Mouse (Mus musculus) MEL-GATA-1-ER (cell line): ENCODE measurements around the gene Enox1.
"Not testable (repeated sequence)": the region's sequence is repeated elsewhere in the genome, so short reads cannot be mapped to it uniquely, and the experiment has no call there.

Experiments used
- DNase-seq: peaks from one replicate; pipeline ENCODE4 v3.0.0-alpha.2; 2012; ENCODE audit warnings: low read depth; ENCODE audit errors: extremely low read depth

The Enox1 gene

DNA sequence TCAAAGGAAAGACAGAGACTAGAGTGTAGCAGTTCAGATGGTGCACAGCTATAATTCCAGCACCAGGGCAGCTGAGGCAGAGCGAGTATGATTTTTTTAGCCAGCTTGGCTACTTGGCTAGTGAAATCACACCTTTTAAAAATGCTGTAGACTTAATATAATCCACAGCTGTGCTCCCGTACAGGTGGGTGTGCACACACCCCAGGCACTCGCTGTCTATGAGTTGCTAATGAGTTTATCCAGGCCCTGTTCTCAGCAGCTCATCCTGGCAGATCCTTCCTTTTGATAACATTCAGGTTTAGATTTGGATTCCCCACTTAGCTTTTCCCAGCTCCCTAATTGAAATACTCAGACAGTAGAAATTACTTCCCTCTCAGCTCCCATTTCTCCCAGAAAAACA, 353.4 kb downstream of the Enox1 start:
- DNase-seq, result no peak

DNA sequence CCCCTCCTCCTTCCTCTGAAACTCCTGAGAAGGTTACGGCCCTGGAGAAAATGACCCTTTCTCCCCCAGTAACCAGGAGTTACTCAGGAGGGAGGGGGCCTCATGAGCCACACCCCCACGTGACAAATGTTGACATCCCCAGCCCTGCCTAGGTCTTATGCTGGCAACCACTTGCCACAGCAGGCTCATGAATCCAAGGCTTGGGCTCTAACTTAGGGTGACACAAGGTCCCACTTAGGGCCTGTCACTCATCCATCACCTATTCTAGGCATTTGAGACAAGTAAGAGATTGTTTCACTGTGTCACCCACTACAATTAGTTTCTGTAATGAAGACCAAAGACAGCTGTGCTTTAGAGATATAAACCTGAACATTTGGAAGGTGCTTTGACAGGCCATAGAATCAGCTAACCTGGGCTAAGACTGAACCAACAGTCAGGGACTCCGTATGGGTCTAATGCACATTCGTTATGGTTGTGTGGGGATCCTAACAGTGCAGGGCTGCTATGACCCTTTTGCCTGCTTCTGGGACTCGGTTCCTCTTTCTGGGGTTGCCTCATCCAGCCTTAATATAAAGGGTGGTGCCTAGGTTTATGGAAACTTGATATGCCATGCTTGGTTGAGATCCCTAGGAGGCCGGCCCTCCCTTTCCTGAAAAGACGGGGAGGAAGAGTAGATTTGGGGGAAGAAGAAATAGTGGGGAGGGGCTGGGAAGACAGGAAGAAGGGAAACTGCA, 354.7 kb downstream of the Enox1 start:
- DNase-seq, result no peak

DNA sequence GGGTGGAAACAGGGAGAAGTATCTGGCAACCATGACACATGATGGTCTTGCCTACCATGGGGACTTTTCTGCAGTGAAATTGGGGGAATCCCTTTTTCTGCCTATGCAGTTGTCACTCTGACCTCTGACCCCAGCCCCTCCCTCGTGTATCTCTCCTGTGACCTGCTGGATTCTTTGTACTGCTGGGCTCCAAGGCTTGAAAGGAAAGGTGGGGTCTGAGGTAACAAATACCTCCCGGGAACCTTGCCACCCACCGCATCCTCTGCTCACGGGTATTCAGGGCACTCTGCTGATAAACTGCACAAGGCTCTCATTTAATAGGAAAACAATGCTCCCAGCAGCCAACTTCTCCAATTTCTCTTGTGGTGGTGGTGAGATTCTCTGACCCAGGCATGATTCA, 361.5 kb downstream of the Enox1 start:
- DNase-seq, result no peak

DNA sequence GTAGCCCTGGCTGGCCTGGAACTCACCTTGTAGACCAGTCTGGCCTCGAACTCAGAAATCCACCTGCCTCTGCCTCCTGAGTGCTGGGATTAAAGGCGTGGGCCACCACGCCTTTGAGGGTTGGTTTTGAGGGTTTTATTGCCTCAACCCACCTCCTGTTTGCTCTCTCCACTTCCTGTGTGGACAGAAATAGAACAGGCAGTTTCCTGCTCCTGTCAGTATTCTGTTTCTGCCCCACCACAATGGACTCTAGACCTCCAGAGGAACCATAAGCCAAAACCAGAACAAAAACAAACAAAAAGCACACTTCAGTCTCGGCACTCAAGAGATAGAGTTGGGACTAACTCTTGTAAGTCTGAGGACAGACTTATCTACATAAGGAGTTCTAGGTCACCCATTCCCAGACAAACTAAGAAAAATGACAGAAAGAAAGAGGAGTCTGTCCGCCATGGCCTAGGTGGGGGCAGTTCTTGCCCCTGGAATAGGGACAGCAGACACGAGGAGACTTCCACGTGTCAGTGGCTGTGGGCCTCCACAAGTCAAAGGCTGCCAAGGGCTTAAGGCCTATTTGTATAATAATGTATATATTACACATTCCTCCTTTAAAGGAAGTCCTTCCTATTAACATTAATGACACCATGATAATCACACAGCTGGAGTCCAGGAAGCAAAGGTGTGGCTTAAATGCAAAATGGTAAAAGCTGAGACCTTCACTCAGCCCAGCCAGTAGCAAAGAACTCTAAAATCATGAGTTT, 362.6 kb downstream of the Enox1 start:
- no peak for DNase-seq

DNA sequence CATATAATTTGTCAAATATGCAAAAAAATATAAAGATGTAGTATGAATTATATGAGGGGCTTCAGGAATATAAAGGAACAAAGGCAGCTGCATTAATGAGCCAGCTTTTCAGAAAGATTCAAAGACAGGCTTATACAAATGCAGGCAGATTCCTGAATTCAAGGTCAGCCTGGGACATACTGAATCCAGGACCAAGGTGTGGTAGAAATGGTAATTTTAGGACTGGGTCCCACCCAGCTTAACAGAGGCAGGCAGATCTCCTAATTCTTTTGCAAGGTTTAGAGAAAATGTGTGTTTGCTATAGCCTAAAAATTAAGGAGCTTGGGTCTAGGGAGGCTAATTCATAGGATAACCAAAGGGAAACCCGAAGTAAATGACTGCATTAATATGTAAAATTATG, 363.1 kb downstream of the Enox1 start:
- DNase-seq, result no peak

DNA sequence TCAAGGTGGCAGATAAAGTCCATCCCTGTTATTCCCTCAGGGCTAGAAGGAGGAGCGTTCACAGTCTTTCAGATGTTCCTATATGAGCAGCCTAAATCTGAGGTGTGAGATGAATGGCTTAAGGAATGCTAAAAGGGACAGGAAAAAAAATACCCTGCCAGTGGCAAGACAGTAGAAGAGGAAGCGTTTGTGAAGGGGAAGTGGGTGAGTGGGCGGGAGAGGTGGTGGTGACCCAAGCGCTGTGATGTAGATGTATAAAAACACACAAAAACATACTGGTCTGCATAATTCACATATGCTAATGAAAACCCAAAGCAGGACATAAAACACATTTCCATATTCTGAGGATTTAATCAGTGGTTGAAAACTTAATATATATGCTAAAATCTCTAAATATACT, 367.7 kb downstream of the Enox1 start:
- no peak for DNase-seq

DNA sequence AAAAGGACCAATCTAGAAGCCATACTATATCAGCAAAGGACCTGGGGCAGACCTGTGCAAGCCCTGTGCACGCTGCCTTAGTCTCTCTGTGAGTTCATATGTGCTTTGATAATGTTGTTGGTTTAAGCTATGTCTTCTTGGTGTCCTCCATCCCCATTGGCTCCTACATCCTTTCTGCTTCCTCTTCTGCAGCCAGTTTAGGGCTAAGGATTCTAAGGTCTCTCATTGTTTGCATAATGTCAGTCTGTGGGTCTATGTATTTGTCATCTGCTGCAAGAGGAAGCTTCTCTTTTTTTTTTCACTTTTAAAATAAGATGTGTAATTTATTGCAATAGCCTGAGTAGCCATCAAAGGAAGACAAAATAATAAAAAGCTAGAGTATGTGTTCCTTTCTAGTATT, 369.7 kb downstream of the Enox1 start:
- no peak for DNase-seq

DNA sequence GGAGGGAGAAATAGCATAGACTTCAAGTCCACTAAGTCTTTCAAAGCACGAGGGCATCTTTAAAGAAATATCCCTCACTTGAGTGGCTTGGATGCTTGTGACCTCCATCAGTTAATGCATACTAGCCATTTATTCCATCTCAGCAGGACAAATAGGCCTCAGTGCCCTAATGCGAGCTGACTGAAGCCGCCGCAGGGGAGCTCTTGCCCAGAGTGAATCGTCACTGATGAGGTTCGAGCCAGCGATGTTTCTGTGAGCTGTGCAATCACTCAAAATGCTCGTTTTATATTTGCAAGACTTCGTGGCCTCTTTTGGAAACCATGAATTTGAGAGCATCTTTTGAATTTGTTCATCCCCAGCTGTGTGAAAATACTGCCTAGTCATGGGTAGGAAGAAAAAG, 372.6 kb downstream of the Enox1 start:
- no peak for DNase-seq

DNA sequence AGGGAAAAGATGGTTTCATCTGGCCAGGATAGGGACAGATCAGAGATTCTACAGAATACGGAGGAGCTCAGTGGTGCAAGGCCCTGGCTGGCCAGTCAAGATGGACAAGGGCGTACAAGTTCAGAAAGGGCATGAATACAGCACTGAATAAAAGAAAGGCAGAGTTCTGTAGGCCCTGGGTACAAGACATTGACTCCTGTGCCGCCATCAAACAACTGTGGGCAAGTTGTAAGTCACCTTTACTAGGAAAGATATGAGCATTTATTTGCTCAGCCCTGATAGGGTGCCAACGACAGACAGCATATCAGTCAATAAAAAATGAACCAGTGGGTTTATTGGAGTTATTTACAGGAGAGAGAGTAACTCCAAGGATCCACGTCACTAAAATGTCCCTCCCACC, 373.1 kb downstream of the Enox1 start:
- DNase-seq, result no peak

DNA sequence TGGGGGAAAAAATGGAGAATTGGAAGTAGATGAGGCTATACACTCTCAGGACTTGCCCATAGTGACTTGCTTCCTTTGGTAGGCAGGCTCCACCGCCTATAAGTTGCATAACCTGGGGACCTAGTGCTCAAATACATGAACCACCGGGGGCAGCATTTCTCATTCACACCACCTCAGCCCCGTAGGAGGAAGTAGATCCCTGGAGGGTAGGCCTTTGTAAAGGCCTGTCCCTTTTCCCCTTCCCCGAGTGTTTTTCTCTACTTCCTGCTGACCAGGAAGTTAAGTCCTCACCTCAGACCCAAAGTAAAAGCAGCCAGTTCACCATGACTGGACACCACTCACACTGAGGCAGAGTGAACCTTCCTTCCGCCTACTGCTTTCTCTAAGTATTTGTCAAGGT, 377.1 kb downstream of the Enox1 start:
- no peak for DNase-seq

DNA sequence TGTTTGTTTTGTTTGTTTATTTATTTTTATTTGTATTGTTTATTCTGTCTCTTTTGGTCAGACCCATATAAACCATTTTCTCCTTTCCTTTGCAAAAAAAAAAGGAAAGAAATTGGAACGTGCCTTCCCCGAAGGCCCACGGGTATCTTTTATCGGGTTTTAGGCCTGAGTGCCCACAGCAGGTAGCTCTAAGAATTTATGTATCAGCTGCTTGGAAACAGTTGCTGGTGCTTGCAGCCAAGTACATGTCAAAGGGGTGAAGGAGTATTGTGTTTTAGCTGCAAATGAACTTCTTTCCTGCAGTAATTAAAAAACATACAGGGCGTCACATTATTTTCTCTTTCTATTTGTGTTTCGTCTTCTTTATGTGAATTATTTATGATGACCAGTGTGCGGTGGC, 377.6 kb downstream of the Enox1 start:
- no peak for DNase-seq

DNA sequence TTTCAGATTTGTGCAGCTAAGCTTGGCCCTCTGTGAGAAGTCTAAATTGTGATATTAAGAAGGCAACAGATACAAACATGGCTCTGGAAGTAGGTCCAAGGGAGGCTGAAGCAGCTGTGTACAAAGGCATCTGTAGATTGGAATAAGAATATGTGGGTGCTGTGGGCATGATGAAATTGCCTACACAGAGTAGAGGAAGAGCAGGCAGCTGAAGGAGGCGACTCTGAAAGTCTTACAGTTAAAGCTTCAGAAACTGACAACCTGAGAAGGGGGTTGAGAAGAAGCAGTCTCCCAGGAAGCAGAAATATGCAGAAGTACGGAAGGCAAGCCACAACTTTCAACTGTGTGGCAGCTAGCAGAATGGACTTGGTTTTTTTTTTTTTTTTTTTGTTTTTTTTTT, 380.0 kb downstream of the Enox1 start:
- no peak for DNase-seq

DNA sequence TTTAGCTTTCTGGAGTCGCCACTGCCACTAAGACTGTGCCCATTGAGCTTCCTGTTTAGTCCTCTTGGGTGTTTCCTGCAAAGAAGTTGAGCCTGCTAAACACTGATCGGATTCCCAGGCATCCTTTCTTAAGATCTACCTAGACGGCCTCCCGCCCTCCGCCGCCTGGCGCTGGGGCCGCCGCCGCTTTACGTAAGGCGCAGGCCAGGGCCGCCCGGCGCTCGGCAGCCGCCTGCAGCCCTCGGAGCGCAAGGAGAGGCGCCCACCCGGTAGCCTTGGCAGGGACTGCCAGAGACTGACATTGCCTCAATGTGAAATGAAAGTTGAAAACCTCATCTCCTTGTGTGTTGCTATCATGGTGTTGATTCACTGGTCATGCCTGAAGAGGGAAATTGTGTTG, 383.0 kb downstream of the Enox1 start:
- DNase-seq, result not testable (repeated sequence)

DNA sequence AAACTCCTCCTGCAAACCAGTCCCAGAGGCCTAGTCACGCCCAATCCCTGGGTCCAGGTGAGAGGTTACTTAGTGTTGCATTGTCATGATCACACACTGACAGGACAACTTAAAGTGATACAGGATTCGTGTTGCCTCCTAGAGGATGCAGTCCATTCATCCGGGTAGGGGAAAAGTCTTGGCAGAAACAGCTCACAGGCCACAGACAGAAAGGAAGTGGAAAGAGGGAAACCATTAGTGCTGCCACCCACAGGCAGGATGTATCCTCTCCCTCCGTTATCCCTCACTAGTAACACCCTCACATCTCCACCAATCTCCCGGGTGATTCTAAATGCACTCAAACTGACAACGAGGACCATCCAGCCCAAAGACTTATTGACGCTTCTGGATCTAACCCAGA, 385.4 kb downstream of the Enox1 start:
- DNase-seq, result no peak

DNA sequence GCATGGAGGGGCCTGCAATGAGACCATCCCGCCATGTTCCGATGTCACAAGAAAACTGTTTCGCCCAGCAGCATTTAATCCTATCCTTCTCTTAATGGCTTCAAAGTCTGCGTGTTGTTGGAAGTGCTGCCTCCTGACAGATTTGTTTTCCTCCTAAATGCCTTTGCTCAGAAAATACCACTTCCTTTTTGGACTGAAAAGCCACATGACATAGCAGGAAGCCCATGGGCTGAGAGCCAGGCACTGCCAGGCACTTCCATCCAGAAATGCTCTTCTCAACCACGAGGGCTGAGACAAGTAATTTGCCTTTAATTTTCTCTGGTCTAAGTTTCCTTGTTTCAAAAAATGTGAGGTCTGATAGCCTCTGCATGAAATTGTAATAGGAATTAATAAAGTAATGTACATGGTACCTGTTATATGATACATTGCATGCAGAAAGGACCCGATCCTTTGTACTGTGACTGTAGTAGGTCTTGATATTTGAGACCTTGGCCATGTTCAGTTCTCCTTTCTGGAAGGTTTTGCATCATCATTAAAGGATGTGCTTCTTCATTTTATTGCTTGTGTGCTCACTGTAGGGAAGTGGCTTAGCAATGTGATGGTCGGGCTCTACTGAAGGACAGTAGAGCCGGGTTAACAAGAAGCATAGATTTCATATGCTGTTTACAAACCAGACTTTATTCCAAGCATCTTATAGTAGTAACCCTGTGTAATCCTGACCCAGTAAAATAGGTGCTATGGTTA, 390.1 kb downstream of the Enox1 start:
- no peak for DNase-seq

DNA sequence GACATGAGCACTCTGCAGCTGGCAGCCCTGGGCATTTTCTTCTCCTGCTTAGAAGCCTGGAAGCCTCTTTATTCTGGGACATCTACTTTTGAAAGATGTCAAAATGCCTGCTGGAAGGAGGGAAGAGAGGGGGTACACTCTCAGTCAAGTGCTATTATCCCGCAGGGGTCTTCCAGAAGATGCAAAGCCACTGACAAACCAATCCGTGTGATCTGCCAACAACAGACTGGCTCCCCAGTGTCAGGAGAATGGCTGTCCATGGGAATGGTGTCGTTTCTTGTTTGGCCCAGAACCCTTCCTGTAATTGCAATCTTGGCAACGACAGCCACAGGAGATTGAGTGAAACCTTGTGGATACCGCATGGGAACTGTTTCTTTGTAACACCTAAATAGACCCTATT, 390.8 kb downstream of the Enox1 start:
- no peak for DNase-seq

DNA sequence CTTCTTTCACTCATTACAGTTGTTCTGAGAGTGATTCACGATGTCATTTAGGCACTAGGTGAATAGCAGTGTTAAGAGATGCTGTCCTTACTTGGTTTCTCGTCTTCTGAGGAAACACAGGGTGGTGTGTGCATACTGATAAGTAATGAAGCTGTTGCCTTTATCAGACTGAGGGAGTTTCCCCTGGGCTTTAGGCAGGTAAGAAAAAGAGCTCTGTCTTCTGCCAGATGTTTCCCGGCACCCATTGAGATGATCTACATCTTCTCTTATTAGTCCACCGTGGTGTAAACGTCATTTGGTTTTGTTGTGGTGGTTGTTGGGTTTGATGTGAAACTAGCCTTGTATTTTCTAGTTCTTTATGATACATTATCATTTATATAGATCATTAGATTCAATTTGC, 392.4 kb downstream of the Enox1 start:
- no peak for DNase-seq

DNA sequence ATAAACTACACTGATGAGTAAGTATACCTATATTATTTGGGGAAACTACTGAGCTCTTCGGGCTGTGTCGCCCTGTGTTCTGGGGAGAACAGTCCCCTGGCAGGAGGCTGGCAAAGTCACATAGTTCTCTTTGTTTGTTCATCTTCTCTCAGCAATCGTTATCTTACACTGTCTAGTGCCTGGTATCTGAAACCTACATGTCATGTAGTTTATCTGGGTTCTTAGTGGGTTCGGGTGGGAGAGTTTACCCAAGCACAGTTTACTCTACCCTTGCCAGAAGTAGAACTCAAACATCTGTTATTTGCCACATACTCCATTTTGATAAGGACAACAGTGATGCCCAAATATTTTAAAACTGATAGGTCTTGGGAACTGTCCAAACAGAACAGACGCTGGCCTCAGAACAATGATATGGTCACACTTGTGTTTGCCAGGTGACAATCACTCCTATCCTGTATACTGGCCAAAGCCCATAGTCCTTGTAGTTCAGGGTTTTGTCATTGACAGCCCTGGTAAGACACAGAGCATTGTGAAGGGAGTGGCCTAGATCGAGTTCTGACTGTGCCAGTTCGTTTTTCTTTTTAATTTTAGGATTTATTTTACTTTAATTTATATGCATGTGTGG, 401.0 kb downstream of the Enox1 start:
- DNase-seq, result no peak

DNA sequence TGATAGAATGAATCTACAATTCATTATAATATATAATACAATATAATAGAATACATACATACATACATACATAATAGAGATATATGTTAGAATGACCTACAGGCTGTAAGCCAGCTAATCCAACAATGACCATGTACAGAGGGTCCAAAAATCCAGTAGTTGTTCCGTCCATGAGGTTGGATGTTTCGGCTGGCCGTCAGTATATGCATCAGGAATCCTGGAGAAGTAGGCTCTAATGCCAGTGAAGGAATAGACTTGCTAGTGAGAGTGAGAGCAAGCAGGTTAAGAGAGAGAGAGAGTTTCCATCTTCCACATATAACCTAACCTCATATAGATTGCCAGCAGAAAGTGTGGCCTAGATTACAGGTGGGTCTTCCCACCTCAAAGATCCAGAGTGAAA, 402.3 kb downstream of the Enox1 start:
- no peak for DNase-seq

DNA sequence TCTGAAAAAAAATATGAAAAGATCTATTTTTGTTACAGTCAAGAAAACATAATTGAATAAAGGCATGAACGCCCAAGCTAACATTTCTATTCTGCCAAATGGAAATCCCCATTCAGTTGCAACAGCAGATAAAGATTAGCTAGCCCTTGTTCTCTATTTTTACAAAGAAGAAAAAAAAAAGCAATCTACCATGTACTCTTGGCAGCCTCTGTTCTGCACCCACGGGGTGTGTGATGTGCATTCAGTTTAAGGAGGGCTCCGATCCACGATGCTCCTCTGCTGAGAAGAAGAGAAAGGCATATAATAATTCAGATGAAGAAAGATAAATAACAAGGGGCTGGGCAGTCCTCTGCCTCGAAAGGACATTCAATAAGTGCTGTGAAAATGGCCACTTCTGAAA, 403.2 kb downstream of the Enox1 start:
- DNase-seq, result no peak

DNA sequence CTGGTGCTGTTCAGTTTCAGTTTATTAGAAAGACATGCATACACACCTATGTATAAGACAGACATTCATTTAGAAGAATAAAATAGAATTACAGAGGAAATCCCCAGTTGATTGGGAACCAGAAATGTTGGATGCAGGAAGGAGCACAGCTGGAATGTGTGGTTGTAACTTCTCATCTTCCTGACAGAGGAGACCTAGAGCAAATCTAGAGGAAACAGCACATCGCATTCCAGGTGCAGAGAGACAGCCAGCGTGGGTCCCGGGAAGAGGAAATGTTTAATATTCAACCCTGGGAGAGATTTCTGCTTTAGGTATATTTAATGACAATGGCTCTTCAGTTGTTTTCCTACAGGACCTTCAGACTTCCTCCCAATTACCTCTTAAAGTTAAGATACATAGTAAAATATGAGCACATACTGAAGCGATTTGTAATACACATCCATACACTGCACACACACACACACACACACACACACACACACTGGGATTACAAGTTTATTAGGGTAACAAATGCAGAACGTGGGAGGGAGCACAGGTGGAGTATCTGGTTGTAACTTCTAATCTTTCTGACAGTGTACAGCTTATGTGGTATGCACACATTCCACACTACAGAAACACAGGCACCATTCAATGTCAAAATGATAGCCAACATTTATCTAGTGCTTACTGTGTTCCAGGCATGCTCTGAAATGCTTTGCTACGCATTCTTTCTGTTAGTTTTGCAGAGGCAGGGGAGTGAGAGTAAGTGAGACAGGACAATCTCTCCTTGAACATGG, 405.4 kb downstream of the Enox1 start:
- no peak for DNase-seq
